Mouse (Mus musculus) forebrain, postnatal 0 days (tissue): ENCODE data around the gene Srsf12. TPM values are rescaled to one million over a fixed set of nuclear protein-coding genes. Genes with fewer than 3 reads are reported as not detected.

Experiments used
- ATAC-seq: fragments of 200-750 bp; cut with Nextera tagmentation; 2 replicates; pipeline ENCODE4 v1.8.0; 2017; ENCODE audit warnings: mild to moderate bottlenecking, moderate library complexity
- DNase-seq: peaks from one replicate; pipeline ENCODE4 v3.0.0-alpha.2; 2015
- H3K27ac ChIP-seq: fragments of 300-500 bp; sonication (generic); 2 replicates; pipeline ENCODE4 v1.5.1; 2014; ENCODE audit warnings: low read depth, mild to moderate bottlenecking, antibody characterized with exemption, low read length, moderate library complexity, mixed read lengths
- H3K27me3 ChIP-seq: fragments of 300-500 bp; sonication (generic); 2 replicates; pipeline ENCODE4 v1.6.1; 2014; ENCODE audit warnings: mild to moderate bottlenecking, low read length, mixed read lengths; ENCODE audit not compliant: insufficient read depth
- H3K36me3 ChIP-seq: fragments of 300-500 bp; sonication (generic); 2 replicates; pipeline ENCODE4 v1.6.1; 2014; ENCODE audit warnings: mild to moderate bottlenecking, moderate library complexity; ENCODE audit not compliant: insufficient read depth
- H3K4me1 ChIP-seq: fragments of 300-500 bp; sonication (generic); 2 replicates; pipeline ENCODE4 v1.6.1; 2014; ENCODE audit warnings: antibody characterized with exemption; ENCODE audit not compliant: insufficient read depth
- H3K4me2 ChIP-seq: fragments of 300-500 bp; sonication (generic); 2 replicates; pipeline ENCODE4 v1.6.1; 2014; ENCODE audit warnings: low read depth, mild to moderate bottlenecking, moderate library complexity
- H3K4me3 ChIP-seq: fragments of 300-500 bp; sonication (generic); 2 replicates; pipeline ENCODE4 v1.5.1; 2014; ENCODE audit warnings: low read depth, low read length, mixed read lengths
- H3K9ac ChIP-seq: fragments of 300-500 bp; sonication (generic); 2 replicates; pipeline ENCODE4 v1.6.1; 2014; ENCODE audit warnings: mild to moderate bottlenecking
- H3K9me3 ChIP-seq: fragments of 300-500 bp; sonication (generic); 2 replicates; pipeline ENCODE4 v1.6.1; 2016; ENCODE audit warnings: low read length
- CTCF ChIP-seq: sonication (generic); IDR thresholded peaks from 2 replicates; pipeline ENCODE4 v1.5.1; 2016; ENCODE audit warnings: antibody characterized with exemption, control low read depth, low read depth
- WGBS: fragments of 180-500 bp; shearing (Covaris S2); extraction: QIAGEN DNeasy Blood & Tissue Kit; methylation state at CpG from one replicate; pipeline ENCODE4 v1.1.7; 2014; 5-methylcytosine and 5-hydroxymethylcytosine counted together
- polyA plus RNA-seq: library from polyadenylated mRNA; unstranded; fragments of >200 nt; fragmentation: Nextera tagmentation; extraction: Ambion mirVana; gene quantifications from 2 replicates; pipeline ENCODE4 v1.2.1, GENCODE M21; 2015
- total RNA-seq: library from RNA; depleted of rRNA; stranded (reverse); fragments of >200 nt; gene quantifications from 2 replicates; pipeline ENCODE4 v1.2.3, GENCODE M21; 2014

Gene Srsf12
- total and polyA plus RNA-seq, 2 experiments from 2014 or later: 43.3 to 68.4 TPM

DNA sequence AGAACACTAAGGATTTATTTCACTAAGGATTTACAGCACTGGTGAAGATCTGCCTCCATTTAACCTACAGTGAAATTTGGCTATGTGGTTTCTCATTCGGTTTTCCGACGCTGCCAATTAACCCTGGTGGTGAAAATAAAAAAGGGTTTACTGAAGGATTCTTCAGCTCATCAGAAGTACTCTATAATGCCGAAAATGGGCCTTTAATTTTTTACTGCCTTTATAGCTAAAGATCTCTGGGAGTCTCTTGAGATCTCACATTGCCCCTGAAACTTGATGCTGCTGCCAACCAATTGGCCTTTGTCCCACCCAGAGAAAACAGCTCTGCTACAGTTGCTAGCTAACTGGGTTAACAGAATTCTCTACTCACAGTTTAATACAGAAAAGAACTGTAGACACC is 40.1 kb downstream of the Srsf12 start:
- Histone ChIP-seq H3K36me3 (peaks cover 16% of the 10 kb centered on the region; the same call in 1 of the 2 replicates), H3K4me2 (peak overlapping the region; percentile 51), H3K4me3 (peak overlapping the region; percentile 99), H3K27ac (peak overlapping the region; percentile 99), H3K9me3 (no peaks in the 10 kb centered on the region), H3K4me1 (peaks cover 5% of the 10 kb centered on the region; the same call in 1 of the 2 replicates), H3K27me3 (no peaks in the 10 kb centered on the region), H3K9ac (peak overlapping the region; percentile 97)
- TF ChIP-seq CTCF: peak; percentile 44; the same call in 1 of the 2 replicates
- WGBS: under 1% methylated on average over 4 of the region's 4 CpGs
- DNase-seq (no peak), ATAC-seq (no peak)

DNA sequence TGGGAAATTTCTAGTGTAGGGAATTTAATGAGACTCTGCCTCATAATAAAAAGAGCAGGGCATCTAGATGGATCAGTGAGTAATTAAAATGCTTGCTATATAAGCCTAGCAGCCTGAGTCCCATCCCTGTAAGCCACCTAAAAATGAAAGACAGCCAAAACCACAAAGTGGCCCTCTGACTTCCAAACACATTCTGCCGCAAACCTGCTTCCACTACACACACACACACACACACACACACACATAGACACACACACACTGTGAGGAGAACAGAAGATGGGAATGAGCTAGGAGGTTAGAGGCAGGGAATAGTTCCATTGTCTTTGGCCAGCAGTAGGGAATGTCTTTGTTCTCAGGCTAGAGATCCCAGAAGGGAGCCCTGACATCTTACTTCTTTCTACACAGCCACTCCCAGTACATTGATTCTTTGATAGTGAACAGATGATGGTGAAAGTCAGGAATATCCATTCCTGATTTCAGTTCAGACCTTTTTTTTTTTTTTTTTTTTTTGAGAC is 41.0 kb downstream of the Srsf12 start:
- no peak overlapping the region for H3K4me3 ChIP-seq
- H3K27me3 ChIP-seq: no peaks in the 10 kb centered on the region
- no peak overlapping the region for H3K4me2 ChIP-seq
- H3K4me1 ChIP-seq: peaks cover 5% of the 10 kb centered on the region; the same call in 1 of the 2 replicates
- H3K36me3 ChIP-seq: peaks cover 8% of the 10 kb centered on the region; the same call in 1 of the 2 replicates
- no peak overlapping the region for H3K9ac ChIP-seq
- TF ChIP-seq CTCF: no peak
- WGBS: 52% methylated on average over 1 of the region's 1 CpGs
- no peak overlapping the region for H3K27ac ChIP-seq
- DNase-seq (no peak), ATAC-seq (no peak)
- no peaks in the 10 kb centered on the region for H3K9me3 ChIP-seq

DNA sequence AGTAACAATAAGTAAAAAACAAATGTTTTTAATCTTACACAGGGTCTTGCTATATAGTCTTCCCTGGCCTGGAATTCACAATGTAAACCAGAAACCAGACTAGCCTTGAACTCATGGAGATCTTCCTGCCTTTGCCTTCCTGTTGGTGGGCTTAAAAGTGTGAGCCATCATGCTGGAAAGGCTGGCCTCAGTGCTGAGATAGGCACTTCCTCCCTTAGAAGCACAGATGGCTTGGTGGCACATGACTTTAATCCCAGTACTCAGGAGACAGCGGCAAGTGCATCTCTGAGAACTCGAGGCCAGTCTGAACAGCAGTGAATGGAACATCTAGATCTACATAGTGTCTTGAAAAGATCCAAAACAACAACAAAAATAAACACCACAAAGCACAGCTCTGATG is 42.1 kb downstream of the Srsf12 start:
- H3K9me3 ChIP-seq: no peaks in the 10 kb centered on the region
- TF ChIP-seq CTCF: no peak
- ATAC-seq (no peak), DNase-seq (no peak)
- H3K4me2 ChIP-seq: no peak overlapping the region
- no peaks in the 10 kb centered on the region for H3K27me3 ChIP-seq
- peaks cover 1% of the 10 kb centered on the region; the same call in 1 of the 2 replicates for H3K36me3 ChIP-seq
- no peak overlapping the region for H3K9ac ChIP-seq
- 89% methylated on average over 2 of the region's 2 CpGs for WGBS
- no peak overlapping the region for H3K4me3 ChIP-seq
- H3K4me1 ChIP-seq: peaks cover 5% of the 10 kb centered on the region; the same call in 1 of the 2 replicates
- H3K27ac ChIP-seq: no peak overlapping the region

DNA sequence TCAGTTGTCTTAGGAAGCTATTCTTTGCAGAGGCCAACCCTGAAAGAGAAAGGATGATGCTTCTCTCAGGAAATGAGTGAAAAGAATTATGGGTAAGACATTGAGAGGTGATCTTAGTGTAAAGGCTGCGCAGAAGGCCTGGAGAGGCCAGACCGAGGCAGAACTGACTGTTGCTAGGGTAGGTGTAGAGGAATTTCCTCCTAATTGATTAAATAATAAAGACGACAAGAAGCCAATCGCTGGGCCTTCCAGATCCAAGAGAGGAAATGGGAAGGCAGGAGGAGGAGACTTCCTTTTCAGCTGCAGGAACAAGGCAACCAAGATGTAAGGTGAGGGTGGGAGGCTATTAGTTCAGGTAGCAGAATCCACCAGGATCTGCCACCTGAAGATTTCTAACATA is 45.9 kb downstream of the Srsf12 start:
- DNase-seq (no peak), ATAC-seq (no peak)
- H3K36me3 ChIP-seq: no peaks in the 10 kb centered on the region

DNA sequence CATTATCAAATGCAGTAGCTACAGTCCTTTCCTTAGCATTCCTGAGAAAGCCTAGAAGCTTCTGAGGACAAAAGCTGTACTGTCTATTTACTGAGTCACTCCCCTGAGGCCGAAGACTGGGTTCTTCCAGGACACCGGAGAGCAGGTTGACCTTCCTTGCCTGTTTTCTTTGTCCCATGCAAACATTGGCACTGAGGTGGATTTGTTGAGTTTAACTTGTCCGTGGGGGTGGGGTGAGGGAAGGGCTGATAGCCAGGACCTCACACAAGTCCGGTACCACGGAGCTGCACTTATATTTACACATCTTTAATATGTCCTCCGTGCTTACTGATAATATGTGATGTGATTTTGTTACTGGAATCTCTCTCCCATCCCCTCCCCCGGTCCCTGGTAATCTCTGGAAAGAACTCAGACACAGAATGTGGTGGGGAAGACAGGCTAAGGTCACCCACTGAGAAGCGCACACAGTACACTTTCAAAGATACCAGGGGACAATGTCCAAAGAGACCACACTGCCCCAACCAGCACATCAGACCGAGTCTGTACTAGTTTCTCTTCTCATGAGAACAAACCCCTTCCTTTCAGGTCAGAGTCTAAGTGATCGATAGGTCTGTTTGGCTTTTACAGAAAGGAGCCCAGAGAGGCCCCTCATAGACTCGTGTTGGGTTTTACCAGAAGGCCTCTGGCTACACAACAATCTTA is 48.6 kb downstream of the Srsf12 start:
- 84% methylated on average over 11 of the region's 11 CpGs for WGBS
- TF ChIP-seq CTCF: no peak
- H3K4me1 ChIP-seq: no peaks in the 10 kb centered on the region
- no peak overlapping the region for H3K27ac ChIP-seq
- no peaks in the 10 kb centered on the region for H3K9me3 ChIP-seq
- H3K36me3 ChIP-seq: no peaks in the 10 kb centered on the region
- no peak overlapping the region for H3K4me2 ChIP-seq
- no peak overlapping the region for H3K9ac ChIP-seq
- ATAC-seq (no peak), DNase-seq (no peak)
- no peak overlapping the region for H3K4me3 ChIP-seq
- H3K27me3 ChIP-seq: no peaks in the 10 kb centered on the region

More for the DNA sequence above, 45.9 kb downstream of the Srsf12 start:
- H3K4me3 ChIP-seq: no peak overlapping the region
- no peaks in the 10 kb centered on the region for H3K27me3 ChIP-seq
- no peaks in the 10 kb centered on the region for H3K4me1 ChIP-seq
- no peak for TF ChIP-seq CTCF
- no peak overlapping the region for H3K27ac ChIP-seq
- H3K4me2 ChIP-seq: no peak overlapping the region
- H3K9me3 ChIP-seq: no peaks in the 10 kb centered on the region
- 65% methylated on average over 4 of the region's 4 CpGs for WGBS
- H3K9ac ChIP-seq: no peak overlapping the region

DNA sequence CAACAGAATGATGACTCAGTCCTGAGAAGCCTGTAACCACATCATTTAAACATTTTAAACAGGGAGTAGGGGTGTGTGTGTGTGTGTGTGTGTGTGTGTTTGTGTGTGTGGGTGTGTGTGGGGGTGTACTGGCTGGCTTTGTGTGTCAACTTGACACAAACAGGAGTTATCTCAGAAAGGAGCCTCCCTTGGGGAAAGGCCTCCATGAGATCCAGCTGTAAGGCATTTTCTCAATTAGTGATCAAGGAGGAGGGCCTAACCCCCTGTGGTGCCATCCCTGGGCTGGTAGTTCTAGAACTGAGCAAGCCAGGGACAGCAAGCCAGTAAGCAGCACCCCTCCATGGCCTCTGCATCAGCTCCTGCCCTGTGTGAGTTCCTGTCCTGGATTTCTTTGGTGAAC is 51.5 kb downstream of the Srsf12 start:
- Histone ChIP-seq H3K4me3 (no peak overlapping the region), H3K27me3 (no peaks in the 10 kb centered on the region), H3K4me2 (no peak overlapping the region), H3K9me3 (no peaks in the 10 kb centered on the region), H3K36me3 (no peaks in the 10 kb centered on the region), H3K27ac (no peak overlapping the region), H3K4me1 (no peaks in the 10 kb centered on the region), H3K9ac (no peak overlapping the region)
- ATAC-seq: no peak
- DNase-seq: no peak
- TF ChIP-seq CTCF: no peak

DNA sequence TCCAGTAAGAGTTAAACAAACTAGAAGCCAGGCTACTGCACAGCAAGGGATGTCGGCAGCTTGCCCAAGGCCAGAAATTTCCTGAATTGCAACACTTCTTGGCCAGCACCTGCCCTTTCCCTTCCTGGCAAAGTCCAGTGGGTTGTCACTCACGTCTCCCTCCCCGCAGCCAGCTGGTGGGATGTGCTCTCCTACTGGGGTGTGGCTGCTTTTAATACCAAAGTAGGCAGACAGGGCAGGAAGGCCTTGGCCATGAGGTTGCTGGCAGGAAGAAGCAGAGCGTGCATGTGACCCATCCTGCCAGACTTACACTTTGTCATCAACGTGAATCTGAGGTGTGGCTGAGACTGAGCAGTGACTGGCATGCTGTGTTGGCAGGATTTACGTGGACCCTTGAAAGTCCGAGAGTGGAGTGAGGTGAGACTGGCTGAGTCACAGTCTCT is 52.5 kb downstream of the Srsf12 start:
- no peak for TF ChIP-seq CTCF
- no peaks in the 10 kb centered on the region for H3K27me3 ChIP-seq
- H3K4me1 ChIP-seq: no peaks in the 10 kb centered on the region
- H3K4me3 ChIP-seq: no peak overlapping the region
- H3K9me3 ChIP-seq: no peaks in the 10 kb centered on the region
- 31% methylated on average over 7 of the region's 7 CpGs for WGBS
- H3K4me2 ChIP-seq: no peak overlapping the region
- H3K36me3 ChIP-seq: no peaks in the 10 kb centered on the region
- H3K9ac ChIP-seq: no peak overlapping the region
- ATAC-seq: peak; percentile 84
- no peak overlapping the region for H3K27ac ChIP-seq
- DNase-seq: peak; percentile 51
